Mouse (Mus musculus) ZHBTc4 (cell line): ENCODE data around the gene Mrvi1.

Source experiments
- DNase-seq: peaks from one replicate; pipeline ENCODE4 v3.0.0-alpha.2; 2011; ENCODE audit warnings: low read depth, low spot score

Mrvi1 gene

GRCm38 (mm10) chr7:110981036-110981435, 1.2 kb downstream of the Mrvi1 start:
- DNase-seq = no peak

- no peak for DNase-seq
Measured at GRCm38 (mm10) chr7:110977699-110978392, 4.4 kb downstream of the Mrvi1 start.

- no peak for DNase-seq
Measured at GRCm38 (mm10) chr7:110973450-110973849, 8.8 kb downstream of the Mrvi1 start.

GRCm38 (mm10) chr7:110972796-110973195, 9.5 kb downstream of the Mrvi1 start:
- DNase-seq = no peak

- DNase-seq = no peak
Measured at GRCm38 (mm10) chr7:110967373-110967772, 14.9 kb downstream of the Mrvi1 start.

GRCm38 (mm10) chr7:110966853-110967252, 15.4 kb downstream of the Mrvi1 start:
- no peak for DNase-seq

- DNase-seq = no peak
Measured at GRCm38 (mm10) chr7:110965387-110965786, 16.9 kb downstream of the Mrvi1 start.

- DNase-seq = no peak
Measured at GRCm38 (mm10) chr7:110963655-110963997, 18.6 kb downstream of the Mrvi1 start.

GRCm38 (mm10) chr7:110962943-110963654, 19.2 kb downstream of the Mrvi1 start:
- no peak for DNase-seq

- no peak for DNase-seq
Measured at GRCm38 (mm10) chr7:110962497-110962896, 19.8 kb downstream of the Mrvi1 start.

GRCm38 (mm10) chr7:110956422-110957170, 25.7 kb downstream of the Mrvi1 start:
- no peak for DNase-seq

GRCm38 (mm10) chr7:110955576-110955975, 26.7 kb downstream of the Mrvi1 start:
- DNase-seq = no peak

GRCm38 (mm10) chr7:110954072-110954858, 28.0 kb downstream of the Mrvi1 start:
- DNase-seq = no peak

GRCm38 (mm10) chr7:110953210-110953609, 29.1 kb downstream of the Mrvi1 start:
- DNase-seq = no peak

- no peak for DNase-seq
Measured at GRCm38 (mm10) chr7:110950621-110950925, 31.7 kb downstream of the Mrvi1 start.

- no peak for DNase-seq
Measured at GRCm38 (mm10) chr7:110949785-110950620, 32.3 kb downstream of the Mrvi1 start.

GRCm38 (mm10) chr7:110948579-110948978, 33.7 kb downstream of the Mrvi1 start:
- no peak for DNase-seq

GRCm38 (mm10) chr7:110947616-110948015, 34.6 kb downstream of the Mrvi1 start:
- DNase-seq = no peak

- DNase-seq = peak; percentile 74
Measured at GRCm38 (mm10) chr7:110946731-110947130, 35.5 kb downstream of the Mrvi1 start.

GRCm38 (mm10) chr7:110944321-110944720, 37.9 kb downstream of the Mrvi1 start:
- no peak for DNase-seq
